Mouse (Mus musculus): ENCODE data around the gene Lingo3. TPM values are rescaled to one million over a fixed set of nuclear protein-coding genes. Genes with fewer than 3 reads are reported as not detected.

Gene Lingo3
- polyA plus RNA-seq, 1 experiment from 2014 or later: 1.3 TPM

- 90% methylated on average over 13 of the region's 13 CpGs for WGBS
- H3K4me1 ChIP-seq: peaks cover 14% of the 10 kb centered on the region
- ATAC-seq (ENCODE audit: low FRiP score, low read depth): no peak
- H3K4me3 ChIP-seq: no peak overlapping the region
- H3K27ac ChIP-seq: no peak overlapping the region
- no peak overlapping the region for H3K4me2 ChIP-seq (replicated peaks)
- no peaks in the 10 kb centered on the region for H3K9me3 ChIP-seq
- peaks cover 83% of the 10 kb centered on the region for H3K36me3 ChIP-seq
- H3K9ac ChIP-seq: no peak overlapping the region
- no peaks in the 10 kb centered on the region for H3K27me3 ChIP-seq
Observed at GRCm38 (mm10) chr10:80793033-80793784, 50.6 kb downstream of the Lingo3 start.

- H3K4me1 ChIP-seq: peaks cover 14% of the 10 kb centered on the region
- no peak overlapping the region for H3K9ac ChIP-seq
- H3K27me3 ChIP-seq: no peaks in the 10 kb centered on the region
- ATAC-seq (ENCODE audit: low FRiP score, low read depth): no peak
- 73% methylated on average over 41 of the region's 41 CpGs for WGBS
- no peak overlapping the region for H3K4me3 ChIP-seq
- peaks cover 91% of the 10 kb centered on the region for H3K36me3 ChIP-seq
- no peaks in the 10 kb centered on the region for H3K9me3 ChIP-seq
- H3K27ac ChIP-seq: no peak overlapping the region
- H3K4me2 ChIP-seq (replicated peaks): no peak overlapping the region
Observed at GRCm38 (mm10) chr10:80792175-80793032, 51.4 kb downstream of the Lingo3 start.

- 78% methylated on average over 33 of the region's 33 CpGs for WGBS
- peaks cover 98% of the 10 kb centered on the region for H3K36me3 ChIP-seq
- H3K4me2 ChIP-seq (replicated peaks): no peak overlapping the region
- no peaks in the 10 kb centered on the region for H3K9me3 ChIP-seq
- no peak overlapping the region for H3K4me3 ChIP-seq
- H3K27me3 ChIP-seq: no peaks in the 10 kb centered on the region
- no peak overlapping the region for H3K9ac ChIP-seq
- no peak overlapping the region for H3K27ac ChIP-seq
- peaks cover 7% of the 10 kb centered on the region for H3K4me1 ChIP-seq
- no peak for ATAC-seq (ENCODE audit: low FRiP score, low read depth)
Observed at GRCm38 (mm10) chr10:80791476-80792174, 52.2 kb downstream of the Lingo3 start.

GRCm38 (mm10) chr10:80790761-80791404, 53.0 kb downstream of the Lingo3 start:
- Histone ChIP-seq H3K4me1 (peaks cover under 1% of the 10 kb centered on the region; the same call in 1 of the 2 replicates), H3K27me3 (no peaks in the 10 kb centered on the region), H3K4me2 (replicated peaks) (no peak overlapping the region), H3K9ac (no peak overlapping the region), H3K4me3 (no peak overlapping the region), H3K36me3 (peaks cover 98% of the 10 kb centered on the region), H3K27ac (no peak overlapping the region), H3K9me3 (no peaks in the 10 kb centered on the region)
- 86% methylated on average over 19 of the region's 19 CpGs for WGBS
- ATAC-seq (ENCODE audit: low FRiP score, low read depth): no peak

- no peaks in the 10 kb centered on the region for H3K27me3 ChIP-seq
- H3K27ac ChIP-seq: no peak overlapping the region
- ATAC-seq (ENCODE audit: low FRiP score, low read depth): no peak
- no peaks in the 10 kb centered on the region for H3K9me3 ChIP-seq
- H3K4me1 ChIP-seq: no peaks in the 10 kb centered on the region
- H3K9ac ChIP-seq: no peak overlapping the region; the same call in 1 of the 2 replicates
- 83% methylated on average over 2 of the region's 2 CpGs for WGBS
- H3K4me3 ChIP-seq: no peak overlapping the region
- peaks cover 98% of the 10 kb centered on the region for H3K36me3 ChIP-seq
- no peak overlapping the region for H3K4me2 ChIP-seq (replicated peaks)
Observed at GRCm38 (mm10) chr10:80787517-80787916, 56.3 kb downstream of the Lingo3 start.

- no peaks in the 10 kb centered on the region for H3K4me1 ChIP-seq
- WGBS: 94% methylated on average over 11 of the region's 11 CpGs
Observed at GRCm38 (mm10) chr10:80785963-80786362, 57.9 kb downstream of the Lingo3 start.

GRCm38 (mm10) chr10:80784871-80785270, 59.0 kb downstream of the Lingo3 start:
- no peak for ATAC-seq (ENCODE audit: low FRiP score, low read depth)
- H3K27me3 ChIP-seq: no peaks in the 10 kb centered on the region
- H3K4me3 ChIP-seq: no peak overlapping the region
- H3K27ac ChIP-seq: no peak overlapping the region
- H3K9ac ChIP-seq: no peak overlapping the region
- H3K9me3 ChIP-seq: no peaks in the 10 kb centered on the region
- no peak overlapping the region for H3K4me2 ChIP-seq (replicated peaks)
- peaks cover 98% of the 10 kb centered on the region for H3K36me3 ChIP-seq
- WGBS: 93% methylated on average over 12 of the region's 12 CpGs
- H3K4me1 ChIP-seq: no peaks in the 10 kb centered on the region

More at GRCm38 (mm10) chr10:80785963-80786362, 57.9 kb downstream of the Lingo3 start:
- H3K4me3 ChIP-seq: no peak overlapping the region
- H3K9ac ChIP-seq: no peak overlapping the region
- H3K27me3 ChIP-seq: no peaks in the 10 kb centered on the region
- H3K4me2 ChIP-seq (replicated peaks): no peak overlapping the region
- no peak for ATAC-seq (ENCODE audit: low FRiP score, low read depth)
- no peaks in the 10 kb centered on the region for H3K9me3 ChIP-seq
- H3K27ac ChIP-seq: no peak overlapping the region
- H3K36me3 ChIP-seq: peaks cover 98% of the 10 kb centered on the region

- no peaks in the 10 kb centered on the region for H3K27me3 ChIP-seq
- no peaks in the 10 kb centered on the region for H3K9me3 ChIP-seq
- H3K4me3 ChIP-seq: no peak overlapping the region
- H3K27ac ChIP-seq: no peak overlapping the region
- WGBS: 98% methylated on average over 2 of the region's 2 CpGs
- H3K9ac ChIP-seq: no peak overlapping the region
- no peak overlapping the region for H3K4me2 ChIP-seq (replicated peaks)
- no peaks in the 10 kb centered on the region for H3K4me1 ChIP-seq
- peaks cover 100% of the 10 kb centered on the region for H3K36me3 ChIP-seq
- no peak for ATAC-seq (ENCODE audit: low FRiP score, low read depth)
Observed at GRCm38 (mm10) chr10:80784302-80784701, 59.5 kb downstream of the Lingo3 start.

MicroRNAs within 50 kb of the gene (microRNA counts, 519-probe panel; counts per million panel counts)
- microRNA mmu-miR-1982: not detected

Small RNA genes lying within 50 kb of the gene (microRNA-seq; reads per million reads assigned to microRNA genes)
- gene Mir1982: 1.4 reads per million

Other genes with a start within 250 kb of the Lingo3 start
- gene Scamp4, start 241.2 kb downstream of the Lingo3 start, polyA plus RNA-seq (2015; fragmentation: Nextera tagmentation; extraction: Ambion mirVana): 83.9 and 92.0 TPM in 2 replicates
- gene Adat3, start 241.2 kb downstream of the Lingo3 start, polyA plus RNA-seq (2015; fragmentation: Nextera tagmentation; extraction: Ambion mirVana): 7.6 and 8.8 TPM in 2 replicates
- 3.7 and 5.6 TPM in 2 replicates for gene Gm49322, start 238.0 kb downstream of the Lingo3 start, polyA plus RNA-seq (2015; fragmentation: Nextera tagmentation; extraction: Ambion mirVana)
- 148 and 159 TPM in 2 replicates for gene Csnk1g2, start 221.2 kb downstream of the Lingo3 start, polyA plus RNA-seq (2015; fragmentation: Nextera tagmentation; extraction: Ambion mirVana)
- 77.8 and 83.5 TPM in 2 replicates for gene Btbd2, start 187.0 kb downstream of the Lingo3 start, polyA plus RNA-seq (2015; fragmentation: Nextera tagmentation; extraction: Ambion mirVana)
- 86.1 and 87.8 TPM in 2 replicates for gene Mknk2, start 165.9 kb downstream of the Lingo3 start, polyA plus RNA-seq (2015; fragmentation: Nextera tagmentation; extraction: Ambion mirVana)
- 55.3 and 55.7 TPM in 2 replicates for gene Mob3a, start 142.1 kb downstream of the Lingo3 start, polyA plus RNA-seq (2015; fragmentation: Nextera tagmentation; extraction: Ambion mirVana)
- 24.2 and 25.6 TPM in 2 replicates for gene Izumo4, start 141.9 kb downstream of the Lingo3 start, polyA plus RNA-seq (2015; fragmentation: Nextera tagmentation; extraction: Ambion mirVana)
- gene Ap3d1, start 101.8 kb downstream of the Lingo3 start, polyA plus RNA-seq (2015; fragmentation: Nextera tagmentation; extraction: Ambion mirVana): 74.5 and 80.0 TPM in 2 replicates
- 19.2 and 20.2 TPM in 2 replicates for gene Dot1l, start 88.8 kb downstream of the Lingo3 start, polyA plus RNA-seq (2015; fragmentation: Nextera tagmentation; extraction: Ambion mirVana)
- 73.0 and 77.4 TPM in 2 replicates for gene Sf3a2, start 45.8 kb downstream of the Lingo3 start, polyA plus RNA-seq (2015; fragmentation: Nextera tagmentation; extraction: Ambion mirVana)
- gene Plekhj1, start 45.4 kb downstream of the Lingo3 start, polyA plus RNA-seq (2015; fragmentation: Nextera tagmentation; extraction: Ambion mirVana): 127 and 128 TPM in 2 replicates
- gene Amh, start 38.8 kb downstream of the Lingo3 start, polyA plus RNA-seq (2015; fragmentation: Nextera tagmentation; extraction: Ambion mirVana): not detected in 2 replicates
- gene Jsrp1, start 30.5 kb downstream of the Lingo3 start, polyA plus RNA-seq (2015; fragmentation: Nextera tagmentation; extraction: Ambion mirVana): 4.5 and 5.2 TPM in 2 replicates
- gene Oaz1, start 17.4 kb downstream of the Lingo3 start, polyA plus RNA-seq (2015; fragmentation: Nextera tagmentation; extraction: Ambion mirVana): 1,885 and 1,910 TPM in 2 replicates
- gene Lsm7, start 11.2 kb upstream of the Lingo3 start, polyA plus RNA-seq (2015; fragmentation: Nextera tagmentation; extraction: Ambion mirVana): 310 and 314 TPM in 2 replicates
- gene Sppl2b, start 11.2 kb upstream of the Lingo3 start, polyA plus RNA-seq (2015; fragmentation: Nextera tagmentation; extraction: Ambion mirVana): 49.0 and 54.1 TPM in 2 replicates
- gene Tmprss9, start 27.8 kb upstream of the Lingo3 start, polyA plus RNA-seq (2015; fragmentation: Nextera tagmentation; extraction: Ambion mirVana): 0.06 and 0.08 TPM in 2 replicates
- 306 and 335 TPM in 2 replicates for gene Timm13, start 56.9 kb upstream of the Lingo3 start, polyA plus RNA-seq (2015; fragmentation: Nextera tagmentation; extraction: Ambion mirVana)
- gene Lmnb2, start 74.2 kb upstream of the Lingo3 start, polyA plus RNA-seq (2015; fragmentation: Nextera tagmentation; extraction: Ambion mirVana): 54.6 and 63.2 TPM in 2 replicates
- 32.3 and 32.7 TPM in 2 replicates for gene Gadd45b, start 86.0 kb upstream of the Lingo3 start, polyA plus RNA-seq (2015; fragmentation: Nextera tagmentation; extraction: Ambion mirVana)
- 7.4 and 9.0 TPM in 2 replicates for gene Gng7, start 170.9 kb upstream of the Lingo3 start, polyA plus RNA-seq (2015; fragmentation: Nextera tagmentation; extraction: Ambion mirVana)
- gene Diras1, start 181.6 kb upstream of the Lingo3 start, polyA plus RNA-seq (2015; fragmentation: Nextera tagmentation; extraction: Ambion mirVana): 0.15 and 0.33 TPM in 2 replicates
- gene Slc39a3, start 193.4 kb upstream of the Lingo3 start, polyA plus RNA-seq (2015; fragmentation: Nextera tagmentation; extraction: Ambion mirVana): 19.2 and 20.0 TPM in 2 replicates
- 227 and 231 TPM in 2 replicates for gene Sgta, start 216.1 kb upstream of the Lingo3 start, polyA plus RNA-seq (2015; fragmentation: Nextera tagmentation; extraction: Ambion mirVana)
- gene Thop1, start 226.0 kb upstream of the Lingo3 start, polyA plus RNA-seq (2015; fragmentation: Nextera tagmentation; extraction: Ambion mirVana): 58.4 and 62.0 TPM in 2 replicates